Mouse (Mus musculus) thymus, adult 2 months (tissue): ENCODE measurements around the gene Vezt. TPM values are rescaled to one million over a fixed set of nuclear protein-coding genes. Genes with fewer than 3 reads are reported as not detected.

Source experiments
- DNase-seq: peaks from one replicate; pipeline ENCODE4 v3.0.0; 2021
- H3K27ac ChIP-seq: fragments of 200-500 bp; 2 replicates; pipeline ENCODE4 v1.5.1; 2012; ENCODE audit warnings: low read length, control low read depth; ENCODE audit not compliant: control insufficient read depth, insufficient read depth
- H3K27me3 ChIP-seq: fragments of 200-500 bp; 2 replicates; pipeline ENCODE4 v1.6.1; 2012; ENCODE audit warnings: mild to moderate bottlenecking, low read length, moderate library complexity, mixed read lengths; ENCODE audit not compliant: control insufficient read depth, insufficient read depth
- H3K36me3 ChIP-seq: fragments of 200-500 bp; 2 replicates; pipeline ENCODE4 v1.6.1; 2012; ENCODE audit warnings: mild to moderate bottlenecking, low read length, moderate library complexity; ENCODE audit not compliant: control insufficient read depth, insufficient read depth
- H3K4me1 ChIP-seq: fragments of 200-500 bp; replicated peaks from 2 replicates; pipeline ENCODE4 v1.6.1; 2012; ENCODE audit warnings: low read length; ENCODE audit not compliant: control insufficient read depth, insufficient read depth
- H3K4me3 ChIP-seq: fragments of 200-500 bp; 2 replicates; pipeline ENCODE4 v1.5.1; 2012; ENCODE audit warnings: mild to moderate bottlenecking, low read length, control low read depth, moderate library complexity; ENCODE audit not compliant: control insufficient read depth, insufficient read depth
- CTCF ChIP-seq: fragments of 200-500 bp; IDR thresholded peaks from 2 replicates; pipeline ENCODE4 v1.5.1; 2012; ENCODE audit warnings: mild to moderate bottlenecking, control low read depth, low read length, moderate library complexity, borderline replicate concordance; ENCODE audit not compliant: control insufficient read depth, poor library complexity, insufficient read depth; ENCODE audit errors: extremely low read depth
- POLR2A ChIP-seq: fragments of 200-500 bp; IDR thresholded peaks from 2 replicates; pipeline ENCODE4 v1.6.1; 2012; ENCODE audit warnings: mild to moderate bottlenecking, low read length, control low read depth, moderate library complexity; ENCODE audit not compliant: control insufficient read depth, poor library complexity, insufficient read depth; ENCODE audit errors: extremely low read depth
- WGBS: fragments of 180-500 bp; shearing (Covaris S2); methylation state at CpG from one replicate; pipeline ENCODE4 v1.1.7; 2018; 5-methylcytosine and 5-hydroxymethylcytosine counted together
- polyA plus RNA-seq: library from polyadenylated mRNA; depleted of rRNA; stranded (reverse); fragments of >200 nt; gene quantifications from 2 replicates; pipeline ENCODE4 v1.2.3, GENCODE M21; 2012

The Vezt gene
- polyA plus RNA-seq, 1 experiment = 18.4 TPM

- TF ChIP-seq CTCF (no peak), POLR2A (no peak)
- H3K4me3 ChIP-seq = no peak overlapping the region
- H3K4me1 ChIP-seq = no peaks in the 10 kb centered on the region
- no peaks in the 10 kb centered on the region for H3K27me3 ChIP-seq
- DNase-seq = no peak
- H3K36me3 ChIP-seq = peaks cover 5% of the 10 kb centered on the region; the same call in 1 of the 2 replicates
- no peak overlapping the region for H3K27ac ChIP-seq
These were observed 50.3 kb downstream of the Vezt start for GRCm38 (mm10) chr10:93985357-93985756.

DNA sequence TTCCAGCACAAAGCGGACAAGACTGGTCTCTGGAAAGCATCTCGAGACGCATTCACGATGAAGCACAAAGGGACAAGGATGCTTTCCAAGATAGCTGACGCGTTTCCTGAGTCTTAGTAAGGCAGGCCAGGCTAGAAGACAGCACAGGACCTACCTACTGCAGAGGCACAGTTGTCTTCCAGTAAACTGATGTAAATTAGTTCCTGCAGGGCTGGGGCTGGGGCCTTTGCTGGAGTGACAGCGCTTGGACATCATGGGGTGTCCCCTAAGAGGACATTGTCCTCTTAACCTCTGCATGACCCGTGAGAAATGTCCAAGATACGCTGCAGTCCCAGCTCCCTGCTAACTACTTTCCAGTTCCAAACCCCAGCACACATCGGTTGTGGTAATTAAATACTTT, 66.3 kb downstream of the Vezt start:
- 96% methylated on average over 10 of the region's 10 CpGs for WGBS
- no peak for TF ChIP-seq POLR2A
- TF ChIP-seq CTCF = no peak

GRCm38 (mm10) chr10:93967486-93967885, 68.1 kb downstream of the Vezt start:
- no peak for DNase-seq
- Histone ChIP-seq H3K27me3 (no peaks in the 10 kb centered on the region), H3K27ac (no peak overlapping the region), H3K36me3 (peaks cover under 1% of the 10 kb centered on the region; the same call in 1 of the 2 replicates), H3K4me3 (no peak overlapping the region), H3K4me1 (no peaks in the 10 kb centered on the region)
- TF ChIP-seq POLR2A (no peak), CTCF (no peak)

More for the DNA sequence above, 66.3 kb downstream of the Vezt start:
- Histone ChIP-seq H3K36me3 (peaks cover 9% of the 10 kb centered on the region), H3K4me1 (no peaks in the 10 kb centered on the region), H3K4me3 (no peak overlapping the region), H3K27ac (no peak overlapping the region), H3K27me3 (no peaks in the 10 kb centered on the region)
- DNase-seq = no peak

- Histone ChIP-seq H3K27ac (no peak overlapping the region), H3K4me1 (peaks cover 4% of the 10 kb centered on the region; the same call in 1 of the 2 replicates), H3K27me3 (no peaks in the 10 kb centered on the region), H3K4me3 (no peak overlapping the region), H3K36me3 (no peaks in the 10 kb centered on the region)
- no peak for DNase-seq
- 97% methylated on average over 3 of the region's 3 CpGs for WGBS
- TF ChIP-seq CTCF (no peak), POLR2A (no peak)
These were observed 81.6 kb downstream of the Vezt start for GRCm38 (mm10) chr10:93954023-93954422.

DNA sequence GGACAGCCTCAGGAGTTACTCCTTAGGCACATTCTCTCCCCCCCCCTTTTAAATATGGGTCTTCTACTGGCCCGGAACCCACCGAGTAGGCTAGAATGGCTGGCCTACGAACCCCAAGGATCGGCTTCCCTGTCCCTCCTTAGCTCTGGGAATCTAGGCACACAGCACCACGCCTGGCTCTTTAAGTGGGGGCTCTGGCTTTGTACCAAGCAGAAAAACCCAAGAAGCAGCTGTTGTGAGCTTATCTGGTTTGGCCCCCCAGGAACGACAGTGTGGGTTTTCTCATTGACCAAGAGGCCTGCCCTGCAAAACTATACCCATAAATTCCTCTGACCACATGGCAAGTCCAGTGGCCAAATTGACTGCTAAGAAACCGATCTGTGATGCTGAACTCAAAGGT, 82.1 kb downstream of the Vezt start:
- H3K27ac ChIP-seq = no peak overlapping the region
- no peaks in the 10 kb centered on the region for H3K27me3 ChIP-seq
- H3K4me3 ChIP-seq = no peak overlapping the region
- no peak for DNase-seq
- no peaks in the 10 kb centered on the region for H3K36me3 ChIP-seq
- WGBS = 93% methylated on average over 7 of the region's 7 CpGs
- TF ChIP-seq CTCF = no peak
- TF ChIP-seq POLR2A = no peak
- peaks cover 4% of the 10 kb centered on the region; the same call in 1 of the 2 replicates for H3K4me1 ChIP-seq

DNA sequence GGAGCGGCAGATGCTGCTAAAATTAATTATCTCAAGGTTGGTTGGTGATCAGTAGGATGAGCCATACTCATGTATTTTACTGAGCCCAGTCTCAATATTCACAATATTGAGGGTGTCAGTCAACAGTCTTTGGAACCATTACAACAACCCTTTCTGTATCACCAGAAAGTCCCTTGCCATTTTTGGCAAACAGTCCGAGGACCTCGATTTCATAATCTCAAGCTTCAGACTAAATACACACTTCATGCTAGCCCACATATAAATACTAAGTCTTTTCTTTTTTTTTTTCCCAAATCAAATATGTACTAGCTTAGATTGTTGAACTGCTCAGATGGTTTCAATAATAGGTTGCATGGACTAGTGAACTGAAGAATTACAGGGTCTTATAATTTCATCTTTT, 84.6 kb downstream of the Vezt start:
- Histone ChIP-seq H3K4me1 (peaks cover 3% of the 10 kb centered on the region; the same call in 1 of the 2 replicates), H3K27me3 (no peaks in the 10 kb centered on the region), H3K4me3 (no peak overlapping the region), H3K27ac (no peak overlapping the region), H3K36me3 (no peaks in the 10 kb centered on the region)
- no peak for DNase-seq
- TF ChIP-seq CTCF = no peak
- no peak for TF ChIP-seq POLR2A
- WGBS = 93% methylated on average over 3 of the region's 3 CpGs

- no peak overlapping the region for H3K4me3 ChIP-seq
- H3K4me1 ChIP-seq = no peaks in the 10 kb centered on the region
- no peak overlapping the region for H3K27ac ChIP-seq
- DNase-seq = no peak
- no peaks in the 10 kb centered on the region for H3K36me3 ChIP-seq
- WGBS = 95% methylated on average over 2 of the region's 2 CpGs
- TF ChIP-seq POLR2A = no peak
- no peak for TF ChIP-seq CTCF
- no peaks in the 10 kb centered on the region for H3K27me3 ChIP-seq
These were observed 85.7 kb downstream of the Vezt start for GRCm38 (mm10) chr10:93949921-93950320.
